Comparison of ENCODE assay signal across 8 mouse cellular contexts in the genomic region with DNA sequence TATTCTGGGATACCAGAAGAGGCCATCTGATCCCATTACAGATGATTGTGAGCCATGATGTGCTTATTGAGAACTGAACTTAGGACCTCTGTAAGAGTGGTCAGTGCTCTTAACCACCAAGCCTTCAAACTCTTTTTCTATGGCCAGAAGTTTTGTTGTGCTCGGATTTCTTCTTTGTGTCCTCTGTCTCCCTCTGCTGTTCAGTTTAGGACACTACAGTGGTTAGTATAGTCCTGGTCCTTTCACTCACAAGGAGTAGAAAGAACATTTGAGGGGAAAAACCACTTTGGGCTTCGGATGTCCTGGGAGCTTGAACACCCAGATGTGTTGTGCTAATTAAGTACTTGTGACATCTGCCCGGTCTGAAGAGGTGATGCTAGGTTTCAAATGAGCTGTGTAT.
DNase-seq lines count a peak whose midpoint lies in the region; ATAC-seq and TF ChIP-seq lines count a peak whose summit lies in the region.
"Had no signal": no experiment of that assay in that cellular context is flagged by ENCODE, and none has a peak within 500 bp of the region (broad histone marks: within the 10 kb centered on the region; RNA-seq: fewer than 3 reads in every experiment).

No protein-coding gene starts in this region.

- H3K27ac ChIP-seq in left cerebral cortex, adult 2 months: no peak overlapping the region
- H3K27ac ChIP-seq: embryonic facial prominence, embryonic 15.5 days had no signal

- no peak overlapping the region for H3K4me3 ChIP-seq in left cerebral cortex, adult 2 months
- H3K4me3 ChIP-seq: embryonic facial prominence, embryonic 15.5 days had no signal

- DNase-seq in left cerebral cortex, adult 11 months (ENCODE audit: low spot score): peak; percentile 26
- DNase-seq in left cerebral cortex, postnatal 4 days: no peak
- DNase-seq in Muller cell, postnatal 12 days (ENCODE audit: inconsistent ontology term): peak; percentile 15
- DNase-seq in left cerebral cortex, adult 2 months (ENCODE audit: extremely low spot score in 1 of 2, low spot score in 2 of 2): peak; percentile 22 to 26
- DNase-seq in natural killer cell, adult 2 months (ENCODE audit: low spot score in 2 of 2): no peak
- DNase-seq in gastrocnemius, postnatal 10 days: no peak

- intact Hi-C loops in left cerebral cortex, postnatal 4 days (cut with DNase I): loop anchor here (5.0 to 10.0 kb wide), 2 partner anchors 710 to 783 kb away; no protein-coding TSS in a partner anchor
- intact Hi-C loops in left cerebral cortex, adult 2 months (cut with DNase I): loop anchor here (5.0 to 10.0 kb wide), 5 partner anchors 200 to 783 kb away; no protein-coding TSS in a partner anchor

- ATAC-seq in common myeloid progenitor, adult 5-6 weeks (replicated peaks; ENCODE audit: low read depth, poor library complexity, severe bottlenecking): 0 out of 2 replicates have a peak, but pooled peaks have one; percentile 50

- TF ChIP-seq CTCF in left cerebral cortex, adult 2 months (IDR thresholded peaks at IDR 0.05): peak; percentile 78

Comparison
In these comparisons a context has a peak if more than half of its experiments do, and no peak if none do; other contexts are left out.
1. DNase-seq: peak in left cerebral cortex, adult 11 months (single experiment), Muller cell, postnatal 12 days (single experiment) and left cerebral cortex, adult 2 months (2 of 2); none in left cerebral cortex, postnatal 4 days (single experiment), natural killer cell, adult 2 months (0 of 2) and gastrocnemius, postnatal 10 days (single experiment).